Mouse (Mus musculus) liver, postnatal 0 days (tissue): ENCODE measurements around the gene Hivep3.

Experiments used
- CTCF ChIP-seq: sonication (generic); IDR thresholded peaks from 2 replicates; pipeline ENCODE4 v1.5.1; 2016; ENCODE audit warnings: antibody characterized with exemption, low read depth
- EP300 ChIP-seq: IDR thresholded peaks from 2 replicates; pipeline ENCODE4 v1.6.1; 2016; ENCODE audit warnings: antibody characterized with exemption, low read depth, mild to moderate bottlenecking

DNA sequence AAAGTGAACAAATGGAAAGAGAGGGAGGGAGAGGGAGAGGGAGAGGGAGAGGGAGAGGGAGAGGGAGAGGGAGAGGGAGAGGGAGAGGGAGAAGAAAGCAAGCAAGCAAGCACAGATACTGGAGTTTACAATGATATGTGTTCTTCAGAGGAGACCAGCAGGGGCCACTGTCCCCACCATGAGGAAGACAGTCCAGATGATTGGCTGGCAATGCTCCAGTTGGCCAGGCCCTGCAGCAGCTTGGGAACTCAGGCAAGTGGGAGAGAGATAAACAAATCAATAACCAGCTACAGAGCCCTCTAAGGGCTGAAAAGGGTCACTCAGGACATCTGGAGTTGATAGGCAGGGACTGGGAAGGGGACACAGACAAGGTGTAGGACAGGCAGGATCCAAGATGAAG is 169.7 kb downstream of the Hivep3 start:
- peak; percentile 35; the same call in 1 of the 2 replicates for TF ChIP-seq CTCF
- TF ChIP-seq EP300: no peak
